Mouse (Mus musculus) kidney, adult 2 months (tissue): Measurements from ENCODE around the gene Pglyrp1. TPM values are rescaled to one million over a fixed set of nuclear protein-coding genes. Genes with fewer than 3 reads are reported as not detected.

Experiments used
- DNase-seq: peaks from one replicate; pipeline ENCODE4 v3.0.0; 2021
- H3K27ac ChIP-seq: fragments of 200-500 bp; 2 replicates; pipeline ENCODE4 v1.5.1; 2012; ENCODE audit warnings: low read depth, low read length, control low read depth, inconsistent platforms; ENCODE audit not compliant: insufficient read depth
- H3K27me3 ChIP-seq: fragments of 200-500 bp; replicated peaks from 2 replicates; pipeline ENCODE4 v1.6.1; 2012; ENCODE audit warnings: mild to moderate bottlenecking, moderate library complexity, low read length, inconsistent platforms; ENCODE audit not compliant: control insufficient read depth, insufficient read depth
- H3K36me3 ChIP-seq: fragments of 200-500 bp; 2 replicates; pipeline ENCODE4 v1.6.1; 2012; ENCODE audit warnings: mild to moderate bottlenecking, moderate library complexity, low read length, inconsistent platforms; ENCODE audit not compliant: control insufficient read depth, insufficient read depth
- H3K4me1 ChIP-seq: fragments of 200-500 bp; 2 replicates; pipeline ENCODE4 v1.6.1; 2011; ENCODE audit warnings: low read length; ENCODE audit not compliant: control insufficient read depth, insufficient read depth
- H3K4me3 ChIP-seq: fragments of 200-500 bp; 2 replicates; pipeline ENCODE4 v1.5.1; 2011; ENCODE audit warnings: mild to moderate bottlenecking, low read depth, low read length, control low read depth; ENCODE audit not compliant: insufficient read depth
- CTCF ChIP-seq: fragments of 200-500 bp; conservative IDR thresholded peaks from 2 replicates; pipeline ENCODE4 v1.5.1; 2011; ENCODE audit warnings: low read depth, mild to moderate bottlenecking, control low read depth, low read length, moderate library complexity, mixed read lengths; ENCODE audit not compliant: insufficient read depth, insufficient read length
- POLR2A ChIP-seq: fragments of 200-500 bp; IDR thresholded peaks from one replicate; pipeline ENCODE4 v1.6.1; 2011; ENCODE audit warnings: low read depth, low read length, control low read depth
- WGBS: fragments of 180-500 bp; shearing (Covaris S2); methylation state at CpG from one replicate; pipeline ENCODE4 v1.1.7; 2018; 5-methylcytosine and 5-hydroxymethylcytosine counted together
- polyA plus RNA-seq: library from polyadenylated mRNA; depleted of rRNA; stranded (reverse); fragments of >200 nt; gene quantifications from 2 replicates; pipeline ENCODE4 v1.2.3, GENCODE M21; 2012

Pglyrp1 gene
- polyA plus RNA-seq, 1 experiment = 5.9 TPM

DNA sequence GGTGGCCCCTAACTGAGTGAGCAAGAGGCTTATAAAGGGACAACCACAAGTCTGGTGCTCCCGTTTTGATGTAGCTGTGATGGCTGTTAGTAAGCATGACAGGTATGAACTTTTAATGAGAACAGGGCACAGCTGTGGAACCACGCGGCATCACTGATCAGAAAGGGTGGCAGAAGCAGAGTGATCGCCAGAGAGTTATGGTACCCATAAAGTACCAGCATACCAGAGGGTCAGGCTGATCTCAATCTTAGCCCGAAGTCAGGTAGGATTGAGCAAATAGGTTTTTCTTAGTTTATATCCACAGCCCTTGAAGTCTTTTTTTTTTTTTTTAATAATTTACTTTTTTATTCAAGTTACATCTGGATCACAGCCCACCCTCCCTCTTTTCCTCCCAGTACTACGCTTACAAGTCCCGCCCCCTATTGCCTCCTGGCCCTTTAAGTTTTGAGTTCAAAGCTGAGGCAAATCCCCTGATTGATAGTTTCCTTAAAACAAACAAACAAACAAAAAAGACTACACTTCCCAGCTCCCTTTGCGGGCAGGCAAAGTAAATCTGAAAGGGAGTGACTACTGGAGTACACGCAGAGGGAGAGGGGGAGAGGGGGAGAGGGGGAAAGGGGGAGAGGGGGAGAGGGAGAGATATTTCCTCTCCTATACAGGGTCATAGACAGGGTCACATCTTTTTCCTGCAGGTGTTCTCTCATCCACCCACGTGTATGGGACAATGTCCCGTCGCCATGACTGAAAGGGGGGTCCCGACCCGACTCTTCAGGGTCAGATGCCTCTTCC is 1.1 kb downstream of the Pglyrp1 start:
- H3K4me1 ChIP-seq = no peaks in the 10 kb centered on the region
- peak overlapping the region; percentile 48 for H3K4me3 ChIP-seq
- H3K36me3 ChIP-seq = no peaks in the 10 kb centered on the region
- 13% methylated on average over 14 of the region's 14 CpGs for WGBS
- H3K27me3 ChIP-seq = no peaks in the 10 kb centered on the region
- TF ChIP-seq POLR2A (no peak), CTCF (no peak)
- no peak overlapping the region for H3K27ac ChIP-seq
- peak; percentile 33 for DNase-seq

GRCm38 (mm10) chr7:18872816-18873215 is 1.7 kb downstream of the Pglyrp1 start:
- no peak for DNase-seq
- Histone ChIP-seq H3K27me3 (no peaks in the 10 kb centered on the region), H3K36me3 (no peaks in the 10 kb centered on the region), H3K4me1 (no peaks in the 10 kb centered on the region), H3K27ac (no peak overlapping the region), H3K4me3 (peak overlapping the region; percentile 48)
- WGBS = 3% methylated on average over 7 of the region's 7 CpGs
- TF ChIP-seq CTCF (no peak), POLR2A (no peak)

- Histone ChIP-seq H3K27me3 (no peaks in the 10 kb centered on the region), H3K27ac (no peak overlapping the region)
- no peak for TF ChIP-seq POLR2A
- peak; percentile 98 for TF ChIP-seq CTCF
These were observed 2.1 kb downstream of the Pglyrp1 start for GRCm38 (mm10) chr7:18873253-18873652.

GRCm38 (mm10) chr7:18875372-18875771 is 4.2 kb downstream of the Pglyrp1 start:
- Histone ChIP-seq H3K36me3 (no peaks in the 10 kb centered on the region), H3K27me3 (no peaks in the 10 kb centered on the region), H3K4me1 (no peaks in the 10 kb centered on the region), H3K4me3 (no peak overlapping the region), H3K27ac (no peak overlapping the region)
- no peak for DNase-seq
- TF ChIP-seq CTCF = no peak
- no peak for TF ChIP-seq POLR2A
- WGBS = 53% methylated on average over 5 of the region's 5 CpGs

More at GRCm38 (mm10) chr7:18873253-18873652, 2.1 kb downstream of the Pglyrp1 start:
- DNase-seq = peak; percentile 69
- no peaks in the 10 kb centered on the region for H3K4me1 ChIP-seq
- H3K36me3 ChIP-seq = no peaks in the 10 kb centered on the region
- WGBS = under 1% methylated on average over 10 of the region's 10 CpGs
- peak overlapping the region; percentile 20; the same call in 1 of the 2 replicates for H3K4me3 ChIP-seq

DNA sequence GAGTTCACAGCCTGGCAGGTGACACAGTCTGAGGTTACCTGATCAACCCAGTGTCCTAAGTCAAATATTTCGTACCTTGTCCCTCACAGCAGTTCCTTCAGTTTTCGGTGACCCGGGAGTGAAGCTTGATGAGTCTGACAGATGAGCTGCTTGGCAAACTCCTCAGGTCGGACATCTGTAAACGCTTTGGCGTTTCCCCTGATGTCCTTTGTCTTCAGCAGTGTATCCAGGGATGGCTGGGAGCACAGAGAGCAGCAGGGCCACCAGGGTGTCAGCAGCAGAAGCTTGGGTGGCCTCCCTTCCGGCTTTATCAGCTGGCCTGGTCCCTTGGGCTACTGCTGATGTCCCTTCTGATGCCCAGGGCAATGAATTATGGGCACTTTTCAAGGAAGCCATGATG is 7.6 kb downstream of the Pglyrp1 start:
- WGBS = 71% methylated on average over 7 of the region's 7 CpGs
- H3K4me3 ChIP-seq = no peak overlapping the region
- TF ChIP-seq POLR2A (no peak), CTCF (no peak)
- no peaks in the 10 kb centered on the region for H3K4me1 ChIP-seq
- no peaks in the 10 kb centered on the region for H3K36me3 ChIP-seq
- DNase-seq = no peak
- no peak overlapping the region for H3K27ac ChIP-seq
- no peaks in the 10 kb centered on the region for H3K27me3 ChIP-seq

DNA sequence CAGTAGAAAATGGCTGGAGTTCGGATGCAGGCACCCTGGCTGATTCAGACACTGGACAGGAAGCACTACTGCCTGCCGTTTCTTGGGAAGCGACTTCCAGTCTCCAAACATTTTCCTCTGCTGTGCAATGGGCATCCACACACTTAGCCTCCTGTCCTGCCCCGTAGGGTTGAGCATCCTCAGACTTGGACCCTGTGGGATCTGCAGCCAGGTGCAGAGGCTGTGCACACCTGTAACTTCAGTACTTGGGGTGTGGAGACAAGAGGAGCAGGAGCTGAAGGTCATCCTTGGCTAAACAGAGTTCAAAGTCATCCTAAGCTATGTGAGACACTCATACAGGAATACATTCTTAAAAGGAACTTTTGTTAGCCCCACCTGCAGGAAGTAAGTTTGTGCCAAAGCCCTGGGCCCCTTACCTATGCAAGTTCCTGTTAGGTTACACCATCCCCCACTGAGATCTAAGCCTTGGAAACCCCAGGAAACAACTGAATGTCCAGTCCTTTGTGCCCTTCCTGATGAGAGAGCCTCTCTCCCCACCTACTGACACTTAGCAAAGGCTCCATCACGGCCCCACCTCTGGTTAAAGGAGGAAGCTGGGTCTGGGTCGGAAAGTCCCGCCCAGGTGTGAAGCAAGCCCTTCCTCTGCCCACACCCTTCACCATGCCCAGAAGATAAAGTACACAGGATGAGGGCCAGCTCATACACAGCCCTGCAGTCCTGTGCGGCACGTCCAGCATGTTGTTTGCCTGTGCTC is 13.0 kb downstream of the Pglyrp1 start:
- Histone ChIP-seq H3K36me3 (no peaks in the 10 kb centered on the region), H3K27me3 (no peaks in the 10 kb centered on the region), H3K27ac (no peak overlapping the region), H3K4me1 (no peaks in the 10 kb centered on the region), H3K4me3 (no peak overlapping the region)
- no peak for DNase-seq
- WGBS = 51% methylated on average over 9 of the region's 9 CpGs
- TF ChIP-seq CTCF = no peak
- no peak for TF ChIP-seq POLR2A

- H3K27ac ChIP-seq = no peak overlapping the region
- H3K36me3 ChIP-seq = no peaks in the 10 kb centered on the region
- H3K4me3 ChIP-seq = no peak overlapping the region
- no peak for DNase-seq
- 63% methylated on average over 13 of the region's 13 CpGs for WGBS
- H3K4me1 ChIP-seq = no peaks in the 10 kb centered on the region
- no peaks in the 10 kb centered on the region for H3K27me3 ChIP-seq
- no peak for TF ChIP-seq CTCF
- TF ChIP-seq POLR2A = no peak
These were observed 13.8 kb downstream of the Pglyrp1 start for GRCm38 (mm10) chr7:18884745-18885422.
